Mouse (Mus musculus) embryonic facial prominence, embryonic 11.5 days (tissue): ENCODE data around the gene Adm2. TPM values are rescaled to one million over a fixed set of nuclear protein-coding genes. Genes with fewer than 3 reads are reported as not detected.

Source experiments
- ATAC-seq: fragments of 200-750 bp; cut with Nextera tagmentation; replicated peaks from 2 replicates; pipeline ENCODE4 v1.8.0; 2017; ENCODE audit warnings: low read depth; ENCODE audit not compliant: insufficient number of reproducible peaks, low FRiP score, low TSS enrichment
- DNase-seq: peaks from one replicate; pipeline ENCODE4 v3.0.0-alpha.2; 2015; ENCODE audit warnings: low spot score
- H3K27ac ChIP-seq: fragments of 300-500 bp; sonication (generic); replicated peaks from 2 replicates; pipeline ENCODE4 v1.5.1; 2014; ENCODE audit warnings: mild to moderate bottlenecking, low read depth, low read length, control low read depth
- H3K27me3 ChIP-seq: fragments of 300-500 bp; sonication (generic); 2 replicates; pipeline ENCODE4 v1.6.1; 2014; ENCODE audit warnings: mild to moderate bottlenecking, low read length, moderate library complexity, mixed read lengths; ENCODE audit not compliant: control insufficient read depth, insufficient read depth
- H3K36me3 ChIP-seq: fragments of 300-500 bp; sonication (generic); replicated peaks from 2 replicates; pipeline ENCODE4 v1.6.1; 2014; ENCODE audit warnings: low read depth, mild to moderate bottlenecking, low read length, moderate library complexity, mixed read lengths; ENCODE audit not compliant: control insufficient read depth, insufficient read depth
- H3K4me1 ChIP-seq: fragments of 300-500 bp; sonication (generic); 2 replicates; pipeline ENCODE4 v1.6.1; 2014; ENCODE audit warnings: low read length, mixed read lengths; ENCODE audit not compliant: control insufficient read depth, insufficient read depth
- H3K4me2 ChIP-seq: fragments of 300-500 bp; sonication (generic); 2 replicates; pipeline ENCODE4 v1.6.1; 2014; ENCODE audit warnings: low read depth, mild to moderate bottlenecking, control low read depth, low read length, moderate library complexity
- H3K4me3 ChIP-seq: fragments of 300-500 bp; sonication (generic); 2 replicates; pipeline ENCODE4 v1.5.1; 2014; ENCODE audit warnings: low read depth, low read length, control low read depth
- H3K9ac ChIP-seq: fragments of 300-500 bp; sonication (generic); replicated peaks from 2 replicates; pipeline ENCODE4 v1.6.1; 2014; ENCODE audit warnings: mild to moderate bottlenecking, control low read depth, low read length
- H3K9me3 ChIP-seq: fragments of 300-500 bp; sonication (generic); replicated peaks from 2 replicates; pipeline ENCODE4 v1.6.1; 2016; ENCODE audit warnings: mild to moderate bottlenecking, low read length, inconsistent platforms, mixed read lengths; ENCODE audit not compliant: control insufficient read depth
- WGBS: fragments of 180-500 bp; shearing (Covaris S2); extraction: QIAGEN DNeasy Blood & Tissue Kit; methylation state at CpG from one replicate; pipeline ENCODE4 v1.1.7; 2014; 5-methylcytosine and 5-hydroxymethylcytosine counted together
- polyA plus RNA-seq: library from polyadenylated mRNA; unstranded; fragments of >200 nt; fragmentation: Nextera tagmentation; extraction: Ambion mirVana; gene quantifications from 2 replicates; pipeline ENCODE4 v1.2.1, GENCODE M21; 2014

The Adm2 gene
- 0.26 TPM in 1 of 2 replicates, not detected in the other for polyA plus RNA-seq

- 0 out of 2 replicates have a peak, but pooled peaks cover 4% of the 10 kb centered on the region for H3K27me3 ChIP-seq
- no peak within 1 kb of the TSS for H3K27ac ChIP-seq
- peak within 1 kb of the TSS; percentile 35 for H3K4me2 ChIP-seq
- H3K4me3 ChIP-seq: no peak within 1 kb of the TSS
- H3K36me3 ChIP-seq: no peaks in the 10 kb centered on the region
- H3K9me3 ChIP-seq: no peaks in the 10 kb centered on the region
- 7% methylated on average over 26 of the region's 26 CpGs for WGBS
- H3K9ac ChIP-seq: no peak within 1 kb of the TSS; the same call in 1 of the 2 replicates
- no peak for ATAC-seq
- no peaks in the 10 kb centered on the region for H3K4me1 ChIP-seq
- DNase-seq: peak; percentile 15
Observed at GRCm38 (mm10) chr15:89322670-89323522, at the start of gene Adm2. TSS of gene Adm2 (plus strand) at chr15:89322720.

DNA sequence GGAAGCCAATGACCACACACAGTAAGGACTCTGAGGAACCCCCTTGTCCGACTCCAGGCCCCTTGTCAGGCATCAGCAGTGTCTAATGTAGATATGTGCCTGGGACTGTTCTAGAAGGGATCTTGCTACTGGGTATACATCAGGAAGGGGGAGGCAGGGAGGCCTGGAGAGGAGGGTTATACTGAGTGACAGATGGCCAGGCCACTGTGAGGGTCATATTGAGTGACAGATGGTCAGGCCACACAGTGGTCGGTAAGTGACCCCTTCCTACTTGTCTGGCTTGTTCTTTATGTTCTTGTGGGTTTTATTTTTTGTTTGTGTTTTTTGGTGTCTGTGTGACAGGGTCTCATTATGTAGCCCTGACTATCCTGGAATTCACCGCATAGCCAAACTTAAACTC lies 47.0 kb upstream of the Adm2 start:
- no peaks in the 10 kb centered on the region for H3K4me1 ChIP-seq
- 87% methylated on average over 3 of the region's 3 CpGs for WGBS

DNA sequence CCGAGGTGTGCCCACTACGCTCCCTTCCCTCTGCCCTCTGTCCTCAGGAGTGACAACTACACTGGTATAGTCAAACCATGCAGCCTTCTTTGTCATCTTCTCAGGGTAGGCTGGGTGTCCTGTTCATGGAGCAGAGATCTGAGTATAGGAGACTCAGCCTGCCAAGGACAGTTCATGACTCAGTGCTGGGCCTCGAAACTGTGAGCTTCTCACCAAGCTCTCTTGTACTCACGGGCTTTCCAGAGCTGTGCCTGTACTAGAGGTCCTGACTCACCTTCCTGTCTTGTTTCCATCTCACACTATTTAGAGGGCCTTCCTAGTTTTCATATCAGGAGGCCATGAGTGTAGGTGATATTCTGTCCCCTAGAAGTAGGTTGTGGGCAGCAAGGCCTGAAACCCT lies 45.2 kb upstream of the Adm2 start:
- Histone ChIP-seq H3K36me3 (peaks cover 6% of the 10 kb centered on the region), H3K27ac (no peak overlapping the region)
- 94% methylated on average over 4 of the region's 4 CpGs for WGBS

More for the DNA sequence above, 47.0 kb upstream of the Adm2 start:
- ATAC-seq (no peak), DNase-seq (no peak)
- no peak overlapping the region for H3K4me2 ChIP-seq
- no peak overlapping the region for H3K9ac ChIP-seq
- H3K36me3 ChIP-seq: peaks cover 6% of the 10 kb centered on the region
- H3K9me3 ChIP-seq: no peaks in the 10 kb centered on the region
- H3K27ac ChIP-seq: no peak overlapping the region
- no peaks in the 10 kb centered on the region for H3K27me3 ChIP-seq
- H3K4me3 ChIP-seq: no peak overlapping the region

DNA sequence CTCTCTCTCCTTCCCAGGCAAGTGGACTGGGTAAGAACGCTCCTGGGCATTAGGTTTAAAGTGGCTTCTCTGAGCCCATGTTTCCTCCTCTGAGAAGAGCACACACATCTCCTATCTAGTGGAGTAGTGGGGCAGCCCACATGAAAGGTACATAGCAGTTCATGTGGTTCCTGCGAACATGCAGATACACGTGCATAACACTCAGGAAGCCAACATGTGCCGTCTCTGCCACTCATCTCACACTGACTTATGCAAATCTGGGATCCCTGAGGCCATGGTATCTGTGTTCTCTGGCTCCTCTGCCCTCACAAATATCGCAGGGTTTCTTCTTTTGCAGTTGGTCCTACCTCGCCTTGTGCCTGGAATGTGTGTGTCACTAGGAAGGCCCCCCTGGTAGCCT lies 40.0 kb upstream of the Adm2 start:
- Histone ChIP-seq H3K9ac (no peak overlapping the region), H3K27me3 (no peaks in the 10 kb centered on the region), H3K4me1 (no peaks in the 10 kb centered on the region), H3K4me3 (no peak overlapping the region), H3K9me3 (no peaks in the 10 kb centered on the region), H3K4me2 (no peak overlapping the region), H3K27ac (no peak overlapping the region), H3K36me3 (peaks cover 10% of the 10 kb centered on the region)
- no peak for DNase-seq
- 84% methylated on average over 6 of the region's 6 CpGs for WGBS
- no peak for ATAC-seq

More for the DNA sequence above, 45.2 kb upstream of the Adm2 start:
- no peaks in the 10 kb centered on the region for H3K4me1 ChIP-seq
- H3K9ac ChIP-seq: no peak overlapping the region
- ATAC-seq (no peak), DNase-seq (no peak)
- no peak overlapping the region for H3K4me3 ChIP-seq
- no peaks in the 10 kb centered on the region for H3K9me3 ChIP-seq
- no peaks in the 10 kb centered on the region for H3K27me3 ChIP-seq
- H3K4me2 ChIP-seq: no peak overlapping the region

GRCm38 (mm10) chr15:89284094-89284493 lies 38.4 kb upstream of the Adm2 start:
- Histone ChIP-seq H3K27ac (no peak overlapping the region), H3K9ac (no peak overlapping the region), H3K27me3 (no peaks in the 10 kb centered on the region), H3K9me3 (no peaks in the 10 kb centered on the region), H3K4me2 (no peak overlapping the region), H3K36me3 (peaks cover 10% of the 10 kb centered on the region), H3K4me3 (no peak overlapping the region), H3K4me1 (no peaks in the 10 kb centered on the region)
- 86% methylated on average over 2 of the region's 2 CpGs for WGBS
- ATAC-seq (no peak), DNase-seq (no peak)

DNA sequence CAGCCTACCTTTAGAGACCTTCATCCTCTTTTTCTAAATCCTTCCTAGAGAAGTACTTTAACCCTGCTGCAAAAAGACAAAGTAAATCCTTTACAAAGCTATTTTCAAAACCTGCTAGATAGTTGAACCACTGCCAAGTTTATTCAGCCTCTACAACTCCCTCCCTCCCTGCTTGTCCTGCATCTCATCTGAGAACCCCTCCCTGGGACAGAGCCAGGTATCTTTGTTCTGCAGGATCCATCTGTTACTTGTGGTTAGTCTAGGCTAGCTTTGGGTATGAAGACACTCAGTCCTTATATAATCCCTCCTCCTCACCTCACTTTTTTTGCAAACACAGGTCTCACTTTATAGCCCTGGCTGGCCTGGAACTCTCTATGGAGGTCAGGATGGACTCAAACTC lies 37.5 kb upstream of the Adm2 start:
- no peak overlapping the region for H3K4me2 ChIP-seq
- H3K9ac ChIP-seq: no peak overlapping the region
- H3K9me3 ChIP-seq: no peaks in the 10 kb centered on the region
- no peak overlapping the region for H3K27ac ChIP-seq
- H3K4me3 ChIP-seq: no peak overlapping the region
- ATAC-seq (no peak), DNase-seq (no peak)
- no peaks in the 10 kb centered on the region for H3K4me1 ChIP-seq
- no peaks in the 10 kb centered on the region for H3K27me3 ChIP-seq
- peaks cover 8% of the 10 kb centered on the region for H3K36me3 ChIP-seq

GRCm38 (mm10) chr15:89285478-89285877 lies 37.0 kb upstream of the Adm2 start:
- 90% methylated on average over 5 of the region's 5 CpGs for WGBS
- no peak overlapping the region for H3K27ac ChIP-seq
- H3K36me3 ChIP-seq: peaks cover 4% of the 10 kb centered on the region
- no peak overlapping the region for H3K4me3 ChIP-seq
- DNase-seq (no peak), ATAC-seq (no peak)
- H3K9ac ChIP-seq: no peak overlapping the region
- H3K4me2 ChIP-seq: no peak overlapping the region
- no peaks in the 10 kb centered on the region for H3K27me3 ChIP-seq
- H3K4me1 ChIP-seq: no peaks in the 10 kb centered on the region
- H3K9me3 ChIP-seq: no peaks in the 10 kb centered on the region

GRCm38 (mm10) chr15:89286114-89286513 lies 36.4 kb upstream of the Adm2 start:
- no peaks in the 10 kb centered on the region for H3K4me1 ChIP-seq
- H3K4me3 ChIP-seq: no peak overlapping the region
- H3K27me3 ChIP-seq: no peaks in the 10 kb centered on the region
- no peak overlapping the region for H3K27ac ChIP-seq
- ATAC-seq (no peak), DNase-seq (no peak)
- peaks cover 4% of the 10 kb centered on the region for H3K36me3 ChIP-seq
- H3K4me2 ChIP-seq: no peak overlapping the region
- WGBS: 80% methylated on average over 7 of the region's 7 CpGs
- H3K9me3 ChIP-seq: no peaks in the 10 kb centered on the region
- no peak overlapping the region for H3K9ac ChIP-seq
